Mouse (Mus musculus) frontal cortex, adult 2 months (tissue): ENCODE measurements around the gene Mapk12. TPM values are rescaled to one million over a fixed set of nuclear protein-coding genes. Genes with fewer than 3 reads are reported as not detected.

Experiments used
- DNase-seq, 2 experiments: peaks; one replicate each; pipeline ENCODE4 v3.0.0; 2022; ENCODE audit warnings: low spot score in 1 of 2; ENCODE audit errors: extremely low spot score in 1 of 2
- polyA plus RNA-seq: library from polyadenylated mRNA; depleted of rRNA; stranded (reverse); fragments of >200 nt; gene quantifications from 2 replicates; pipeline ENCODE4 v1.2.3, GENCODE M21; 2012

The Mapk12 gene
- polyA plus RNA-seq, 1 experiment, result 22.9 TPM

DNA sequence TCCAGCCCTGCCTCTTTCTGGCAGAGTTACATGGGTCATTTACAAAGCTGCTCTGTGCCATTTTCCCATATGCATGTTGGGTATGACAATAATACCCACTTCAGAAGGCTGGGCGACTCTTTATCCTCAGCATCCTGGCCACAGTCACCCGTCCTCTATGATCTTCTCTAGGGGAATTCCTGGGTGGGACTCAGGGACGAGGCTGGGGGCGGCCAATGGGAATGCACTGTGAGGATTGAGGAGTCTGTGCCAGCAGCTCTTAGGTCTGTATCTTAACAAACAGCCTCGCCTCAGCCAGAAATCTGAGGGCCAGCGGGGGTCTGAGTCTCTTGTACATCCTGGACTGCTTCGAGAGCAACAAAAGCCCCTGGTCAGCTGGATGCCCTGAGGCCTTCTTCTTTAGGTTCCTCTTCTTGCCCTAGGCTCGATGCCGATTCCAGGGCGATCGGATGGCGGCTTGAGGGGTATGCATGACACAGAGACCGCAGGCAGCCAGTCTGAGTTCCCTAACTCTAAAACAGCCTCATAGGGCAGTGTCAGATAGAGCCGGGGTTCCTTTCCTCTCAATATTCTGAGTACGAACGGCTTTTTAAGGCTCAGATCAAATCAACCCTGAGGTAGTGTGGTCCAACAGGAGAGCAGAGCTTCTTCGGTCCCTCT is 31.9 kb upstream of the Mapk12 start:
- no peak for DNase-seq

DNA sequence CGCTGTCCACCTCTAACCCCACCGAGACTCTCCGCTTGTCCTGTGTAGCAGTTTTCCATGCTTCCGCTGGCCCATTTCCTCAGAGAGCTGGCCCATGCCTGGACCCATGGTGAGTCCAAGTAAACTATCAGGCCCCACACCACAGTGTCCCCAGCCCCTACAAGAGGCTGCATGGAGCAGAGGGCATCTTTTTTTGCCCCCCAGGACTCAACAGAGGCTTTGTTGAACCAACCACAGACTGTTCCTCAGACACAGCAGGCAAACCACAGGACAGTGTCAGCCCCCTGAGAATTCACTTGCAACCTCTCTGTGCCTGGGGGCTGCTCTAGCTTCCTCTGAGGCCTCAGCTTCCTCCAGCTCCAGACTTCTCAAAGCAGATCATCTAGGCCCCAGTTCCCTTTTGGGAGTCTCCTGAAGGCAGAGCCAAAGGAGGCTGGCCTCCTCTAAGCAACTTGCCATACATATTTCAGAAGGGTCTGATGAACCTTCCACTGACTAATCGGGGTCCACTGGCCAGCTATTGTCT is 31.1 kb upstream of the Mapk12 start:
- no peak for DNase-seq

- no peak for DNase-seq
Observed at GRCm38 (mm10) chr15:89170102-89170501, 29.6 kb upstream of the Mapk12 start.

DNA sequence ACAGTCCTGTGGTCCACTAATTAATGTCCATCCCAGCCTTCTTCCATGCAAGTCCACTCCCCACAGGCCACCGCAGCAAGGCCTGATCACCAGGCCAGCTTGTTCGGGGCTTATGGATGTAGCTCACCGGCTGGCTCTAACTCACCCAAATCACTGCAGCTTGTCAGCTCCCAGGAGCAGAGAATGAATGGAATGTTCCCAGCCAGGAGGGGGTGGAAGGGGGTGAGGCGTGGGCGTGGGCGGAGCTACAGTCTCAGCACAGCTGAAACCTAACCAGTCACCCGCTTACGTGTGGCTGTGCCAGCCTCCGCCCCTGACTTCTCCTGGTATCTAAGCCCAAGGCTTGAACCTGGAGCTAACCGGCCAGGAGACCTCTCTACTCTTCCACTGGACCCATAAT is 28.9 kb upstream of the Mapk12 start:
- DNase-seq, result peak; percentile 81 to 90

- no peak for DNase-seq
Observed at GRCm38 (mm10) chr15:89168922-89169321, 28.4 kb upstream of the Mapk12 start.

- DNase-seq, result no peak
Observed at GRCm38 (mm10) chr15:89165478-89165877, 25.0 kb upstream of the Mapk12 start.

- no peak for DNase-seq
Observed at GRCm38 (mm10) chr15:89161397-89161796, 20.9 kb upstream of the Mapk12 start.

DNA sequence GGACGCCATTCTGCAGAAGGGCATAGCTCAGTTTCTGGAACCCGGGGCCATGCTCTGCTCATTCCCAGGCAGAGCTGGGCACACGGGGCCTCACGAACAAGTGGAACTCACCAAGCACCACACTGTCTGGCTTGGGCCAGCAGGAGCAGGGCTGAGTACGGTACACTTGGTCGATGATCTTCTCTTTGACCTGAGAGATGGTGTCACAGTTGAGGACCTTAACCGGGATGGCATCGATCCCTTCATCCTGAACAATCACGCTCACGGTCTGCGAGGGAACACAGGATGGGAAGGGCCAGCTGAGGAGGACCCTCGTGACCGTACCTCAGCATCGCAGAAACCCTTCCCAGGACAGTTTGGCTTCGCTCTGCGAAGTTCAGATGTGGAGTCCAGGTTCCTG is 18.0 kb upstream of the Mapk12 start:
- DNase-seq, result no peak

- DNase-seq, result no peak
Observed at GRCm38 (mm10) chr15:89157954-89158353, 17.5 kb upstream of the Mapk12 start.

- no peak for DNase-seq
Observed at GRCm38 (mm10) chr15:89152312-89152711, 11.8 kb upstream of the Mapk12 start.

GRCm38 (mm10) chr15:89150041-89150390 is 9.5 kb upstream of the Mapk12 start:
- DNase-seq, result no peak

DNA sequence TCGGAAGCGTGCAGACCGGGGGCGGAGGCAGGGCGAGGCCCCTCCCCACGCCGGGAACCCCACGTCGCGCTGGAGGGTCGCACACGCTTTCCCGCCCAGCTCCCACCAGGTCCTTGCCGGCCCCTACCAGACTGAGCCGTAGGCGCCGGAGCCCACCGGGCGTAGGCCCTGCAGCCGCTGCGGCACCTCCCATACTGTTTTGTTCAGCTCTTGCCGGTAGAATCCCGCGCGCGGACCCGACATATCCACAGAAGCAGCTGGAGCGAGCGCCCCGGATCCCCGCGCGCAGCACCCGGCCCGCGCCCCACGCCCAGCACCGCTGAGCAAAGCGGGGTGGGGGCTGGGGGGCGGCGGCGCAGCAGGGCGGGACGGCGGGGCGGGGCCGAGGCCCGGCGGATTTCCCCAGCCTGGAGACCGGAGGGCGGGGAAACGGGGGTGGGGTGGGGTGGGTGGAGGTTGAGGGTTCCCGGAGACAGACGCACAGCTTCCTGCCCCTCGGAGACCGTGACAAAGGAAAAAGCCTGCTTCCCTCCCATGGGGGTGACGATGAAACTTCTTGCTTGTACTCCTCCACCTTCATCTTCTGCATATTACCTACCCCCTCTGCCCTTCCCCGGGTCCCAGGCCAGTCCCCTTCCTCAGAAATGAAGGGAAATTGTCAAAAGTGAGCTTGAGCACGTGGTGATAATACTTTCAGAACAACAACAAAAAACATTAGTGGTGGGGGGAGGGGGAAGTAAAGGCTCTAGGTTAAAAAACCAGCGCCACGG is 9.0 kb upstream of the Mapk12 start, which contains the start of gene Mapk11:
Mapk11 (minus strand) TSS at position 358 of the 770 bp plus-strand sequence.
- peak in 1 of 2 experiments; percentile 52 for DNase-seq

DNA sequence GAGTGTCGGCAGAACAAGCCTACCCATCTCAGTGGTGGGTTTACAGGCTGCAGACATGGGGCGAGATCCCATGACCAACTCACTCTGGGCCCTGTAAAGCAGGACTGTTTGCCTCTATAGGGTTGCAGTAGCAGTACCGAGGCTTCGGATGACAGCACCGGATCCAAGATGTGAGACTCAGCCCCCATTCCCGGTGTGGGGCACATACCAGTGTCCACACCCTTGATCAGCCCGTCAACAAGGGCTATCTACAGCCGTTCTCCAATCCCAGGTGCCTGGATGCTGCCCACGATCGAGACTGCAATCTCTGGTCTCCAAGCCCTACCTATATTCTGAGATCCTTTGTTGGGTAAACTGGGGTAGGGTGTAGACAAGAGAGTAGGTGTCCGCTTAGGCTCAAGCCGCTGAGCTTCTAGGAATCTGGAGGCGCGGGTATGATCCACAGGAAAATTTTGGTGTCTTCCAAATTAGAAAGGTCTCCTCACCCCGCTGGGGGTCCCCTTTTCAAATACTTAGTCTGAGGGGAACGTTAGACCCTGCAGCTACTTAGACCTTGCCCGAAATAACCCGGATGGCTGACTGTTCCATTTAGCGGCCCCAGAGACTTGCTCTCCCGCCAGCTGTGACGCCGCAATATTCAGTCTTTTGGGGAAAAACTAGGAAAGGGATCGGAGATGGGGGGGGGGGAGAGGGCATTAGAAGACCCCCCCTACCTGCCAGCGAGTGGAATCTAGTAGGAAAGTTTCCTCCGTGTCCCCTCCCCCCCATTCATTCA is 8.2 kb upstream of the Mapk12 start:
- no peak for DNase-seq

- no peak for DNase-seq
Observed at GRCm38 (mm10) chr15:89147895-89148294, 7.4 kb upstream of the Mapk12 start.

DNA sequence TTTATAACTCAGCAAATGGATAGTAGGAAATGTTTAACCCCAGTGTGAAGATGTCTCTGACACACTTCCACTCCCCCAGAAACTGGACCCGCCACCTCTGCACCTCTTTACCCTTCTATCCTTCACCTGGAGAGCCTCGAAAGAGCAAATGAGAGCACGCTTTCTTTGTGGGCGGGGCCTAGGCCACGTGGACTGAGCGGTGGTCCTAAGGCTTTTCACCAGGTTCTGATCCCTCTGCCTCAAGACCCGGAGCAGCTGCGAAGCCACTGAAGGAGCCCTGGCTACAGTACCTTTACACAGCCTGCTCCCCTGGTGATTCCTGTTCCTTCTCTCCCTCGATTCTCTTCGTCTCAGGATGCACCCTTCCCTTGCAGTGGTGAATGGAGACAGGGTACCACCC is 7.0 kb upstream of the Mapk12 start:
- no peak for DNase-seq

DNA sequence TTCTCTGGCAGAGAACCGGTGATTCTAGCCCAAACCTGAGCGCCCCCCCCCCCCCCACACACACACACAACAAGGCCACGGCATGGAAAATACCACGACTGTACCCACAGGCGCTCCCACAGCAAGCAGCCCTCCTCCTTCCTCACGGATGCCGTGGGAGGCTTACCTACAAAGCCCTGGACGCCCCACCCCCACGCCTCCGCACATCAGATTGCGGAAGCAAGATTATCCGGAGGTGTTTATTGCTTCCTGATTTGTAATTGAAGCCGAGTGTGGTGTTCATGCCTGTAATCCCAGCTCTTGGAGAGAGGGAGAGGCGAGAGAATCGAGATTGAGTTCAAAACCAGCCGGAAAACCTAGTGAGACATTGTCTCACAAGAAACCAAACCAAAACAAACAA is 6.5 kb upstream of the Mapk12 start:
- peak in 1 of 2 experiments; percentile 78 for DNase-seq

- peak; percentile 76 to 82 for DNase-seq
Observed at GRCm38 (mm10) chr15:89146537-89146936, 6.0 kb upstream of the Mapk12 start.

DNA sequence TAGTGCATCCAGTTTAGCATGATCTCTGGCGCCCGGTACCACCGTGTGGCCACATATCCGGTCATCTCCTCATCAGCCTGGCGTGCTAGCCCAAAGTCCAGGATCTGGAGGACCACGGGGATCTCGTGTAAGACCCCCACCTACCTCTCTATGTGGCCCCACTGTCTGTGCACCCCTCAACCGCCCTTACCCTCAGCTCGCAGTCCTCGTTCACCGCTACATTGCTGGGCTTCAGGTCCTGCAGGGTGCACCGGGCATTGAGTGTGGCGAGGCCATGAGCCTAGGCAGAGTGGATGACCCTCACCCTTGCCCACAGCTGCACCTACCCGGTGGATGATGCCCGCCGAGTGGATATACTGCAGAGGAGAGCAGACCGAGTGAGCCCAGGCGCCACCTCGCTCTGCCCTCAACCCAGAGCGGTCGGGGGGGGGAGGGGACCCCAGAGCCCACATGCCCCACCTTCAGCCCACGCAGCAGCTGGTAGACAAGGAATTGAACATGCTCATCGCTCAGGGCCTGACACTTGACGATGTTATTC is 5.4 kb upstream of the Mapk12 start:
- no peak for DNase-seq

DNA sequence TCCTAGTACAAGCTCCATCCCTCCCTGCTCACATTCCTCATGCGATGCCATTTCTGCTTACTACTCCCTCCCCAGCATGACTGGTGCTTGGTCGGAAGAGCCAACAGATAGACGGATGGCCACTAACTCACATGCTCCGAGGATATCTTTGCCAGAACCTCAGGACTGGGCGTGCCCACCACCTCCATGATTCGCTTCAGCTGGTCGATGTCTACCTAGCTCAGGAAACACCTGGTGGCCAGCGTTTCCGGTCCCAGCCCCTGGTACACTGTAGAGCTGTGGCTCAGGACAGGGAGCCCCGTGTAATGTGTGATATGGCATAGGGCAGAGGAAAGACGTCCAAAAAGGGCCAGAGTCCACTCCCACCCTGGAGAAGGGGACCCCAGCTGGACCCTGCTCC is 4.5 kb upstream of the Mapk12 start:
- no peak for DNase-seq

DNA sequence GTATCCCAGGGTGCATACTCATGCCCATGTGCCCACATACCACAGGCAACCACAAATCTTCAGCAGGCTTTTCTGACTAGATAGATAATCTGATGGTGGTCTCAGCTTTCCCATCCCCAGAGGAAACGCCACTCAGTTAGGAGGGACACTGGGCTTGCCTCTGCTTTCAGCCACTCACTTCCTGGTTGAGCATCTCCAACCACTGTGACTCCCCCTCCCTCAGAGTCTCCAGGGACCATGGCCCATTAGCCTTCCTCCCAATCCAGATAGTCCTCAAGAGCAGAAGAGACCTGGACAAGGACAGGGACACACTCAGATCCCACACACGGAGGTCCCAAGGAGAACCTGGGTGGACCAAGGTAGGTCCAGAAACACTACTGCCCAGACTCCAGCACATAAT is 2.6 kb upstream of the Mapk12 start:
- no peak for DNase-seq

DNA sequence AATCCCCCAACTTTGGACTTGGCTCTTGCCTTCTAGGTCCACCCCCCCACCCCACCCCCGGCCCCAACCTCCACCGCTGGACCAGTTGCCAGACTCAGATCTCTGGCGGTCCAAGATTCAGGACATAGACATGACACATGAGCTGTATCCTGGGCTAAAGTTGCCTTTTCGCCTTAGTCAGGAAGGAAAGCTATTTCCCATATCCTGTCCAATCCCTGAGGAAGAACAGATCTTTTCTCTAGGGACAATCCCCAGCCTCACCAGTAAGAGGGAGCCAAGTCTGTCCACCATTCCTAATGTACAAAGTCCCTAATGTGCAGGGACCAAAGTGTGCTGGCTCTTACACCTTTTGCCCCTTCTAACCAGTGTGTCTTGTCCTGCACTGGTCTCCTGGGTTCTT is 1.4 kb upstream of the Mapk12 start:
- DNase-seq, result no peak
